Mouse (Mus musculus) hindbrain, embryonic 13.5 days (tissue): ENCODE measurements at regions not wholly inside any gene's neighbourhood (a gene's known extent, or its start where the extent isn't known, plus 50 kb on each side); places are given as distances from the start of the nearest gene placed in this dataset.

Experiments used
- ATAC-seq: fragments of 200-750 bp; cut with Nextera tagmentation; 2 replicates; pipeline ENCODE4 v1.8.0; 2017; ENCODE audit warnings: moderate TSS enrichment; ENCODE audit not compliant: low FRiP score
- H3K27ac ChIP-seq: fragments of 300-500 bp; sonication (generic); 2 replicates; pipeline ENCODE4 v1.5.1; 2015; ENCODE audit warnings: inconsistent platforms, mild to moderate bottlenecking, moderate library complexity
- H3K27me3 ChIP-seq: fragments of 300-500 bp; sonication (generic); 2 replicates; pipeline ENCODE4 v1.6.1; 2015; ENCODE audit warnings: mild to moderate bottlenecking, inconsistent platforms
- H3K36me3 ChIP-seq: fragments of 300-500 bp; sonication (generic); 2 replicates; pipeline ENCODE4 v1.6.1; 2015; ENCODE audit warnings: mild to moderate bottlenecking, inconsistent platforms
- H3K4me1 ChIP-seq: fragments of 300-500 bp; sonication (generic); replicated peaks from 2 replicates; pipeline ENCODE4 v1.6.1; 2015; ENCODE audit warnings: inconsistent platforms
- H3K4me2 ChIP-seq: fragments of 300-500 bp; sonication (generic); 2 replicates; pipeline ENCODE4 v1.6.1; 2015; ENCODE audit warnings: inconsistent platforms, mild to moderate bottlenecking, moderate library complexity
- H3K4me3 ChIP-seq: fragments of 300-500 bp; sonication (generic); 2 replicates; pipeline ENCODE4 v1.5.1; 2015; ENCODE audit warnings: mild to moderate bottlenecking, inconsistent platforms
- H3K9ac ChIP-seq: fragments of 300-500 bp; sonication (generic); 2 replicates; pipeline ENCODE4 v1.6.1; 2015; ENCODE audit warnings: mild to moderate bottlenecking, inconsistent platforms
- H3K9me3 ChIP-seq: fragments of 300-500 bp; sonication (generic); 2 replicates; pipeline ENCODE4 v1.6.1; 2016; ENCODE audit warnings: inconsistent platforms
- WGBS: fragments of 180-500 bp; shearing (Covaris S2); methylation state at CpG from one replicate; pipeline ENCODE4 v1.1.7; 2015; 5-methylcytosine and 5-hydroxymethylcytosine counted together

DNA sequence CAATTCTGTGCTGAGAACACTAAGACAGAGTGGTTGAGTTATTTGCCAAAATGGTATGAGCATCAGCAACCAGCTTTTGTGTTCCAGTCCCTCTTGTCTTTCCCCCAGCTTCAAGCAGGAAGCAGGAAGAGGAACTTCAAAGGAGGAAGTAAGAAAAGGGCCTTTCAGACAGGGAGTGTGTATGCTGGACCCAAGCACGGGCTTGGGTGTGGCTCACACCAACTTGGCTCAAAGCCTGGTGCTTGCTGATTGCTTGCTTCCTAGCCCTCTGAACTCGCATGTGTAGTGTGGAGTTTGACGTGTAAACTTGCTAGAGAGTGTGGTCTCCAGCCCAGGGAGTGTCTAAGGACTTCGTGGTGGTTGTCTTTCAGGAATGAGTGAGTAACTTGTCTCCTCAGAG, 141.0 kb upstream of the Jun start:
- WGBS: 69% methylated on average over 4 of the region's 4 CpGs
- no peak overlapping the region for H3K9ac ChIP-seq
- no peak for ATAC-seq
- H3K9me3 ChIP-seq: no peaks in the 10 kb centered on the region
- no peak overlapping the region for H3K27ac ChIP-seq
- no peak overlapping the region for H3K4me3 ChIP-seq
- H3K36me3 ChIP-seq: no peaks in the 10 kb centered on the region
- no peaks in the 10 kb centered on the region; the same call in 1 of the 2 replicates for H3K4me1 ChIP-seq
- H3K27me3 ChIP-seq: peaks cover 4% of the 10 kb centered on the region; the same call in 1 of the 2 replicates
- no peak overlapping the region for H3K4me2 ChIP-seq

DNA sequence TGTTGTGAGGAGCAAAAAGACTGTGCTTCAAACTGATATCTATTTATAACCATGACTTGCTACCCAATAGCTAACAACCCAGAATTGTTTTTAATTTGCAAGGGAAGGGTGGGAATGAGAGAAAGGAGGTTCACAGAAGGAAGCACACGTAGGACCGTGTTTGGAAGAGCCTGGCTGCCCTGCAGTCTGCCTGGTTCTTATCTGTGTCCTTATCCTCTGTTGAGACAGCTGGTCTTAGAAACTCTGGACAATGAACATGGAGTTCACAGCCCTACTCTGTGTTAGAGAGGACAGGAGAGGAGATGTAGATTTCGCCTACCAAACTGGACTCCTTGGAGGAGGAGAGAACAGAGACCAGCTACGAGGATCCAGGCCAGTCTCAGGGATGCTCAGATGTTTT, 141.5 kb upstream of the Jun start:
- Histone ChIP-seq H3K9ac (no peak overlapping the region), H3K9me3 (no peaks in the 10 kb centered on the region), H3K27me3 (peaks cover 4% of the 10 kb centered on the region; the same call in 1 of the 2 replicates), H3K4me3 (no peak overlapping the region), H3K36me3 (no peaks in the 10 kb centered on the region), H3K4me1 (no peaks in the 10 kb centered on the region; the same call in 1 of the 2 replicates), H3K27ac (no peak overlapping the region), H3K4me2 (no peak overlapping the region)
- ATAC-seq: no peak
- 93% methylated on average over 4 of the region's 4 CpGs for WGBS

DNA sequence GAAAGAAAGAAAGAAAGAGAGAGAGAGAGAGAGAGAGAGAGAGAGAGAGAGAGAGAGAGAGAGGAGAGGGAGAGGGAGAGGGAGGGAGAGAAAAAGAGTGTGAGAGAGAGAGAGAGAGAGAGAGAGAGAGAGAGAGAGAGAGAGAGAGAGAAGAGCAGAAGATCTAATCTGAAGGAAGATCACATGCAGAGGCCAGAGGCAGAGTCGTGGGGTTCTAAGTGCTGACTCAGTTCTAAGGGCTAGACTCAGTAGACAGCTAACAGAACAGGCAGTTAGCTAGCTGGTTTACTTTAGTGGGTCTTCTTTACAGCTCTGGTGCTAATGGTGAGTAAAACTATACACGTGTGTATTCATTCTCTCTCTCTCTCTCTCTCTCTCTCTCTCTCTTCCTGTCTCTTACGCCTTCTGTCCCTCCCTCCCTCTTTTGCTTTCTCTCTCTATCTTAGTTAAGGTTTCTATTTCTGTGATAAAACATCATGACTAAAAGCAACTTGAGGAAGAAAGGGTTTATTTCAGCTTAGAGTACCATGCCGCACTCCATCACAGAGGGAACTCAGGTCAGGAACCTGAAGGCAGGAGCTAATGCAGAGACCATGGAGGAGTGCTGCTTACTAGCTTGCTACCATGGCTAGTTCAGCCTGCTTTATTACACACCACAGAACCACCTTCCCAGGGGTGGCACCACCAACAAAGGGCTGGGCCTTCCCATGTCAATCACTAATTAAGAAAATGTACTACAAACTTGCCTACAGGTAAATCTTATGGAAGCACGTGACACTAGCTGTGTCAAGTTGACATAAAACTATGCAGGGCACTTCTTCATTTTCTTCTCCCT, 142.8 kb upstream of the Jun start:
- Histone ChIP-seq H3K27ac (no peak overlapping the region), H3K4me2 (no peak overlapping the region)
- 84% methylated on average over 5 of the region's 5 CpGs for WGBS

DNA sequence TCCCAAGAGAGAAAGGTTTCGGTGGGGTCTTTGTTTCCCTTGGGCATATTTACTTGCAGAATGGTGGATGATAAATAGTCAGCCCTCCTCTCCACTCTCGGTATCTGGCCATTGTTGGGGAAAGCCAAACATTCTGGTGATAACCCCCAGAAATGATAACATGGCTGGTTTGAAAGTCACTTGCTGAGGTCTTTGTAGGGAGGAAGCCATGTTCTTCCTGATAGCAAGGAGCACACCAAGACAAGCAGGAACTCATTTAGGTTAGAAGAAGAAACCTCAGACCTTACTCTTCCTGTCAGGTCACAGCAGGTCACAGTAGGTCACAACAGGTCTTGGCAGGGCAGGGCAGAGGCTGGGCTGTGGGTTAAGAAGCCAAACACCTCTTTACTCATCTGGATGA, 144.1 kb upstream of the Jun start:
- Histone ChIP-seq H3K9ac (no peak overlapping the region), H3K4me3 (no peak overlapping the region), H3K36me3 (no peaks in the 10 kb centered on the region), H3K4me2 (no peak overlapping the region), H3K27ac (no peak overlapping the region), H3K4me1 (no peaks in the 10 kb centered on the region; the same call in 1 of the 2 replicates), H3K27me3 (no peaks in the 10 kb centered on the region), H3K9me3 (no peaks in the 10 kb centered on the region)
- ATAC-seq: no peak
- 79% methylated on average over 2 of the region's 2 CpGs for WGBS

More for the DNA sequence above, 142.8 kb upstream of the Jun start:
- ATAC-seq: no peak
- Histone ChIP-seq H3K9me3 (no peaks in the 10 kb centered on the region), H3K4me1 (no peaks in the 10 kb centered on the region; the same call in 1 of the 2 replicates), H3K4me3 (no peak overlapping the region), H3K36me3 (no peaks in the 10 kb centered on the region), H3K9ac (no peak overlapping the region), H3K27me3 (no peaks in the 10 kb centered on the region)

- Histone ChIP-seq H3K9me3 (no peaks in the 10 kb centered on the region), H3K4me1 (no peaks in the 10 kb centered on the region; the same call in 1 of the 2 replicates), H3K36me3 (no peaks in the 10 kb centered on the region), H3K27ac (no peak overlapping the region), H3K4me2 (no peak overlapping the region), H3K9ac (no peak overlapping the region), H3K4me3 (no peak overlapping the region), H3K27me3 (no peaks in the 10 kb centered on the region)
- 80% methylated on average over 7 of the region's 7 CpGs for WGBS
- ATAC-seq: no peak
Measured at GRCm38 (mm10) chr4:95197077-95197711, 145.2 kb upstream of the Jun start.

GRCm38 (mm10) chr4:95199394-95199793, 147.4 kb upstream of the Jun start:
- 31% methylated on average over 5 of the region's 5 CpGs for WGBS
- Histone ChIP-seq H3K27me3 (no peaks in the 10 kb centered on the region), H3K4me2 (no peak overlapping the region), H3K9ac (no peak overlapping the region), H3K36me3 (no peaks in the 10 kb centered on the region), H3K9me3 (no peaks in the 10 kb centered on the region), H3K4me1 (no peaks in the 10 kb centered on the region; the same call in 1 of the 2 replicates), H3K4me3 (no peak overlapping the region), H3K27ac (no peak overlapping the region)
- ATAC-seq: 0 out of 2 replicates have a peak, but pooled peaks have one; percentile 13

DNA sequence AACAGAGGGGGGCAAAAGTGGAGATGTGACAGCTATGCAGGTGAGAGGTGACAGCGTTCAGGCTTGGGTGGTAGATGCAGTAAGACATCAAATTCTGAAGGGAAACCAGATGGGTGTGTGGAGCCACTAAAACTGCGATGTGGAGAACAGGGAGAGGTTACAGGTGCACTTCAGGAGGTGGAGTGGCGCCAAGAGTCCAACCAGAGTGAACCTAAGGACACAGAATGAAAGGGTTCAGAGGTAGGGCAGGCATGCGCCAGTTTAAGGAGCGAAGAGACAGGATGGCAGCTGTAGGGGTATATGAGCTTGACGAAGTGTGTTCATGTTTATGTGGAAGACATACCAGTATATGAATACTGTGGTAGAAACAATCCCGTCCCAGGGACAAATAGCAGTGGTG, 148.1 kb upstream of the Jun start:
- no peaks in the 10 kb centered on the region for H3K27me3 ChIP-seq
- H3K27ac ChIP-seq: no peak overlapping the region
- no peaks in the 10 kb centered on the region for H3K9me3 ChIP-seq
- no peaks in the 10 kb centered on the region; the same call in 1 of the 2 replicates for H3K4me1 ChIP-seq
- no peak overlapping the region for H3K9ac ChIP-seq
- no peak for ATAC-seq
- no peak overlapping the region for H3K4me2 ChIP-seq
- no peaks in the 10 kb centered on the region for H3K36me3 ChIP-seq
- 94% methylated on average over 7 of the region's 7 CpGs for WGBS
- no peak overlapping the region for H3K4me3 ChIP-seq

DNA sequence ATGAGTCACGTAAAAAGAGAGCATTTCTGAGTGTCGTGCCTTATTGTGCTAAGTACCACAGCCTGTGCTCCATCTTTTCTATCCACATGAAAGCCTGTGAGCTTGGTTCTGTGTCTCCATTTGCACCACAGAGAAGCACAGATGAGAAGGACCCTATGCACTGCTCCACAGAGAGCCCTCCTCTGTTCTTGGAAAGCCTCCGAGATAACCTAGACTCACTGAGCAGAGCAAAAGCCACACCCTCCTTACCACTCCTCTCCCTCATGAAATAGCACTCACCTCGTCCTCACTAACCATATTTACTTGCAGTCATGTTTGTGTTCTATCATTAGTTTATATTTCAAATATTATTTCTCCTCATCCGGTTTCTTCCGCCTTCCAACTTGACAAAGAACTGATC, 150.5 kb upstream of the Jun start:
- WGBS: 80% methylated on average over 6 of the region's 6 CpGs
- H3K4me3 ChIP-seq: no peak overlapping the region

DNA sequence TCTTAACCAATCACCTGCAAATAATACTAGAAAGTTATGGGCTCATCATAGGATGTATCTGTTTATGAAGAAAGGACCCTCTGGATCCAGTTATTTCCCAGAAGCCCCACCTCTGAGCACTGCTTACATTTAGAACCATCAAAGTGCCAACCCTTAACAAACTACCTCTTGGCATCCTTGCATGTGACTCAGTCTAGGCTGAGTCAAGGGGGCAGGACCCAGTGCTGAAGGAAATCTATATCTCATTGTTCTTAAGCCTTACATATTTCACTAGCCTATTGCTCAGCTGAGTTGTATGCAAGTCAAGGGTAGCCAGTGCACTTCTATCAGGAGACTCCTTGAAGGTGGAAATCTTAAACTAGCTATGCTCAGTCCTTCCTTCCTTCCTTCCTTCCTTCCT, 151.6 kb upstream of the Jun start:
- no peak overlapping the region for H3K4me3 ChIP-seq
- H3K4me1 ChIP-seq: no peaks in the 10 kb centered on the region
- H3K9ac ChIP-seq: no peak overlapping the region
- H3K36me3 ChIP-seq: no peaks in the 10 kb centered on the region
- H3K27me3 ChIP-seq: no peaks in the 10 kb centered on the region
- no peaks in the 10 kb centered on the region for H3K9me3 ChIP-seq
- ATAC-seq: no peak
- H3K4me2 ChIP-seq: no peak overlapping the region
- H3K27ac ChIP-seq: no peak overlapping the region

More for the DNA sequence above, 150.5 kb upstream of the Jun start:
- H3K4me2 ChIP-seq: no peak overlapping the region
- H3K36me3 ChIP-seq: no peaks in the 10 kb centered on the region
- H3K27ac ChIP-seq: no peak overlapping the region
- ATAC-seq: no peak
- H3K27me3 ChIP-seq: no peaks in the 10 kb centered on the region
- no peaks in the 10 kb centered on the region for H3K9me3 ChIP-seq
- H3K9ac ChIP-seq: no peak overlapping the region
- H3K4me1 ChIP-seq: no peaks in the 10 kb centered on the region

- Histone ChIP-seq H3K27me3 (no peaks in the 10 kb centered on the region), H3K9me3 (no peaks in the 10 kb centered on the region), H3K4me1 (no peaks in the 10 kb centered on the region; the same call in 1 of the 2 replicates), H3K27ac (no peak overlapping the region), H3K4me3 (no peak overlapping the region), H3K9ac (no peak overlapping the region), H3K4me2 (no peak overlapping the region), H3K36me3 (no peaks in the 10 kb centered on the region)
- ATAC-seq: no peak
- 74% methylated on average over 1 of the region's 1 CpGs for WGBS
Measured at GRCm38 (mm10) chr4:95205372-95205771, 153.3 kb upstream of the Jun start.

- no peaks in the 10 kb centered on the region for H3K9me3 ChIP-seq
- H3K4me3 ChIP-seq: no peak overlapping the region
- H3K9ac ChIP-seq: no peak overlapping the region
- no peaks in the 10 kb centered on the region for H3K36me3 ChIP-seq
- ATAC-seq: no peak
- WGBS: 85% methylated on average over 5 of the region's 5 CpGs
- H3K27me3 ChIP-seq: no peaks in the 10 kb centered on the region
- no peak overlapping the region for H3K27ac ChIP-seq
- H3K4me1 ChIP-seq: no peaks in the 10 kb centered on the region; the same call in 1 of the 2 replicates
- no peak overlapping the region for H3K4me2 ChIP-seq
Measured at GRCm38 (mm10) chr4:95207783-95208182, 155.8 kb upstream of the Jun start.

DNA sequence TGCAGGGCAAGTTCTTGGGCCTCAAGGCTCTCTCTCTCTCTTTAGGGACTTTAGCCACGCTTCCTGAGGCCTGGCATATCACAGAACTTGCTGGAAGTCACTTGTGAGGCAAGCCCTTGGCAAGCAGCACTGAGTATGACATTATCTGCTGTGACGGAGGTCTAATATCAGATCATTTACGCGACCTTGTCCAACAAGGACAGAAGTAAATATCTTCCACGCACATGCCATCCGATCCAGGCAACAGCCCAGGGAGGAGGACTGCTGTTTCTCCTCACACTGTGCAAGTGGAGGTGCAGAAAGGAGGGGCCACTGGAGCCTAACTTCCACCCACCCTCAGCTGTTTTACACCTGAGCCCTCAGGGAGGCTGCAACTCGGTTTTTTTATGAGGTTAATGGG, 156.8 kb upstream of the Jun start:
- H3K4me1 ChIP-seq: no peaks in the 10 kb centered on the region; the same call in 1 of the 2 replicates
- no peak overlapping the region for H3K4me2 ChIP-seq
- no peak overlapping the region for H3K27ac ChIP-seq
- H3K36me3 ChIP-seq: no peaks in the 10 kb centered on the region
- H3K9ac ChIP-seq: no peak overlapping the region
- WGBS: 85% methylated on average over 7 of the region's 7 CpGs
- no peak for ATAC-seq
- no peaks in the 10 kb centered on the region for H3K9me3 ChIP-seq
- H3K4me3 ChIP-seq: no peak overlapping the region
- no peaks in the 10 kb centered on the region for H3K27me3 ChIP-seq
